ENCODE assay signal across 24 mouse cellular contexts in genomic region chr12:49887246-49887645, GRCm38 (mm10).
DNase-seq lines count a peak whose midpoint lies in the region; ATAC-seq and TF ChIP-seq lines count a peak whose summit lies in the region.
"Had no signal": no experiment of that assay in that cellular context is flagged by ENCODE, and none has a peak within 500 bp of the region (broad histone marks: within the 10 kb centered on the region; RNA-seq: fewer than 3 reads in every experiment).

No protein-coding gene starts in this region.

- no peaks in the 10 kb centered on the region for H3K9me3 ChIP-seq in limb, embryonic 14.5 days (ENCODE audit: control insufficient read depth, low read length)
- no peaks in the 10 kb centered on the region for H3K9me3 ChIP-seq in limb, embryonic 10.5 days (replicated peaks)
- H3K9me3 ChIP-seq in intestine, embryonic 16.5 days (ENCODE audit: control insufficient read depth, low read length), result no peaks in the 10 kb centered on the region
- H3K9me3 ChIP-seq: embryonic facial prominence, embryonic 13.5 days; forebrain, embryonic 15.5 days; hindbrain, embryonic 12.5 days; midbrain, embryonic 15.5 days; neural tube, embryonic 15.5 days had no signal

- no peak for ATAC-seq in limb, embryonic 14.5 days (ENCODE audit: low FRiP score, low read depth)
- ATAC-seq in intestine, embryonic 16.5 days, result no peak
- ATAC-seq: CD4-positive, CD25-positive, alpha-beta regulatory T cell, adult 4 months; forebrain, embryonic 15.5 days; midbrain, embryonic 15.5 days had no signal

- H3K4me1 ChIP-seq in limb, embryonic 14.5 days (ENCODE audit: control insufficient read depth, insufficient read depth, low read length), result no peaks in the 10 kb centered on the region
- no peaks in the 10 kb centered on the region for H3K4me1 ChIP-seq in limb, embryonic 10.5 days
- no peaks in the 10 kb centered on the region for H3K4me1 ChIP-seq in intestine, embryonic 16.5 days (ENCODE audit: control insufficient read depth, insufficient read depth, low read length)
- H3K4me1 ChIP-seq: embryonic facial prominence, embryonic 13.5 days; forebrain, embryonic 15.5 days; hindbrain, embryonic 12.5 days; midbrain, embryonic 15.5 days; neural tube, embryonic 15.5 days had no signal

- H3K27ac ChIP-seq in limb, embryonic 14.5 days (replicated peaks; ENCODE audit: low read depth, low read length), result no peak overlapping the region
- no peak overlapping the region for H3K27ac ChIP-seq in limb, embryonic 10.5 days
- peak overlapping the region; percentile 65 for H3K27ac ChIP-seq in layer of hippocampus, adult 2 months
- no peak overlapping the region for H3K27ac ChIP-seq in intestine, embryonic 16.5 days (ENCODE audit: low read length)
- H3K27ac ChIP-seq: embryonic facial prominence, embryonic 13.5 days; forebrain, embryonic 15.5 days; hindbrain, embryonic 12.5 days; midbrain, embryonic 15.5 days; neural tube, embryonic 15.5 days had no signal

- no peak overlapping the region for H3K9ac ChIP-seq in limb, embryonic 14.5 days (ENCODE audit: low read depth, low read length, severe bottlenecking)
- H3K9ac ChIP-seq in intestine, embryonic 16.5 days (ENCODE audit: low read depth, low read length), result no peak overlapping the region
- H3K9ac ChIP-seq: embryonic facial prominence, embryonic 13.5 days; forebrain, embryonic 15.5 days; hindbrain, embryonic 12.5 days; lung, embryonic 14.5 days; midbrain, embryonic 15.5 days; neural tube, embryonic 15.5 days had no signal

- H3K36me3 ChIP-seq in limb, embryonic 14.5 days (ENCODE audit: control insufficient read depth, insufficient read depth, low read length), result no peaks in the 10 kb centered on the region
- H3K36me3 ChIP-seq in limb, embryonic 10.5 days, result no peaks in the 10 kb centered on the region
- no peaks in the 10 kb centered on the region for H3K36me3 ChIP-seq in intestine, embryonic 16.5 days (ENCODE audit: control insufficient read depth, insufficient read depth, low read length)
- H3K36me3 ChIP-seq: embryonic facial prominence, embryonic 13.5 days; forebrain, embryonic 15.5 days; hindbrain, embryonic 12.5 days; midbrain, embryonic 15.5 days; neural tube, embryonic 15.5 days had no signal

- no peak overlapping the region for H3K4me2 ChIP-seq in limb, embryonic 14.5 days (replicated peaks; ENCODE audit: low read depth, low read length, severe bottlenecking)
- no peak overlapping the region for H3K4me2 ChIP-seq in intestine, embryonic 16.5 days (ENCODE audit: low read depth, low read length)
- H3K4me2 ChIP-seq: embryonic facial prominence, embryonic 13.5 days; forebrain, embryonic 15.5 days; heart, embryonic 11.5 days; hindbrain, embryonic 12.5 days; liver, embryonic 11.5 days; lung, embryonic 14.5 days; midbrain, embryonic 15.5 days; neural tube, embryonic 15.5 days had no signal

- H3K27me3 ChIP-seq in limb, embryonic 14.5 days (ENCODE audit: control insufficient read depth, insufficient read depth, low read length), result no peaks in the 10 kb centered on the region
- H3K27me3 ChIP-seq in limb, embryonic 10.5 days (ENCODE audit: low read depth, poor library complexity, severe bottlenecking), result no peaks in the 10 kb centered on the region
- H3K27me3 ChIP-seq in intestine, embryonic 16.5 days (replicated peaks; ENCODE audit: control insufficient read depth, insufficient read depth, low read length), result no peaks in the 10 kb centered on the region
- H3K27me3 ChIP-seq: embryonic facial prominence, embryonic 13.5 days; forebrain, embryonic 15.5 days; hindbrain, embryonic 12.5 days; midbrain, embryonic 15.5 days; neural tube, embryonic 15.5 days had no signal

- TF ChIP-seq POLR2A in limb, embryonic 14.5 days (IDR thresholded peaks at IDR 0.05; ENCODE audit: borderline replicate concordance, extremely low read depth, insufficient read depth, insufficient read length), result no peak

- peak; percentile 28 for DNase-seq in limb, embryonic 14.5 days (ENCODE audit: low spot score)
- DNase-seq in limb, embryonic 10.5 days (ENCODE audit: low spot score), result no peak
- peak; percentile 69 for DNase-seq in brain, adult 2 months (ENCODE audit: low read depth, low spot score)
- DNase-seq in layer of hippocampus, adult 2 months (ENCODE audit: low spot score in 2 of 2), result peak; percentile 11 to 63
- peak; percentile 52 for DNase-seq in telencephalon, adult 2 months (ENCODE audit: low read depth, low spot score)
- no peak for DNase-seq in retina, embryonic 14.5 days (ENCODE audit: low spot score)
- DNase-seq: cerebellum, adult 9-10 months; heart, postnatal 10 days; kidney, adult 2 months; kidney, postnatal 10 days; left cerebral cortex, postnatal 4 days; lung, embryonic 14.5 days; lung, postnatal 36 days; retina, postnatal 1 day; thymus, postnatal 25 days had no signal

- TF ChIP-seq CTCF in layer of hippocampus, adult 2 months (conservative IDR thresholded peaks at IDR 0.05), result no peak

- H3K4me3 ChIP-seq in limb, embryonic 14.5 days (replicated peaks; ENCODE audit: low read length), result no peak overlapping the region
- no peak overlapping the region for H3K4me3 ChIP-seq in limb, embryonic 10.5 days
- no peak overlapping the region for H3K4me3 ChIP-seq in layer of hippocampus, adult 2 months
- no peak overlapping the region for H3K4me3 ChIP-seq in intestine, embryonic 16.5 days (ENCODE audit: low read length)
- H3K4me3 ChIP-seq: embryonic facial prominence, embryonic 13.5 days; forebrain, embryonic 15.5 days; hindbrain, embryonic 12.5 days; midbrain, embryonic 15.5 days; neural tube, embryonic 15.5 days had no signal

- WGBS in limb, embryonic 14.5 days, result 82% methylated on average over 2 of the region's 2 CpGs
- 91% methylated on average over 2 of the region's 2 CpGs for WGBS in limb, embryonic 10.5 days
- 80% methylated on average over 2 of the region's 2 CpGs for WGBS in intestine, embryonic 16.5 days

Comparison
In these comparisons a context has a peak if more than half of its experiments do, and no peak if none do; other contexts are left out.
1. DNase-seq: peak in limb, embryonic 14.5 days (single experiment), brain, adult 2 months (single experiment), layer of hippocampus, adult 2 months (2 of 2) and telencephalon, adult 2 months (single experiment); none in limb, embryonic 10.5 days (single experiment) and retina, embryonic 14.5 days (single experiment).